Mouse (Mus musculus) myocyte (in vitro differentiated cells): ENCODE measurements around the gene Zbtb20.

Experiments used
- E2F4 ChIP-seq: IDR thresholded peaks from one replicate; pipeline ENCODE4 v1.6.1; 2011; ENCODE audit warnings: mild to moderate bottlenecking, control low read depth, moderate library complexity; ENCODE audit not compliant: insufficient read depth
- MAX ChIP-seq: IDR thresholded peaks from one replicate; pipeline ENCODE4 v1.6.1; 2011; ENCODE audit warnings: low read depth, mild to moderate bottlenecking, control low read depth
- MYOD1 ChIP-seq, 3 experiments: IDR thresholded peaks; one replicate each; pipeline ENCODE4 v1.6.1; 2011; ENCODE audit warnings: control low read depth in 2 of 3, low read depth in 2 of 3, mild to moderate bottlenecking in 2 of 3, moderate library complexity in 1 of 3; ENCODE audit not compliant: insufficient read length in 2 of 3, control insufficient read depth in 1 of 3
- POLR2A ChIP-seq: IDR thresholded peaks from one replicate; pipeline ENCODE4 v1.6.1; 2011; ENCODE audit warnings: low read depth, mild to moderate bottlenecking, control low read depth, moderate library complexity; ENCODE audit not compliant: insufficient read length
- SRF ChIP-seq: IDR thresholded peaks from one replicate; pipeline ENCODE4 v1.6.1; 2011; ENCODE audit warnings: low read depth; ENCODE audit not compliant: control insufficient read depth, insufficient read length

DNA sequence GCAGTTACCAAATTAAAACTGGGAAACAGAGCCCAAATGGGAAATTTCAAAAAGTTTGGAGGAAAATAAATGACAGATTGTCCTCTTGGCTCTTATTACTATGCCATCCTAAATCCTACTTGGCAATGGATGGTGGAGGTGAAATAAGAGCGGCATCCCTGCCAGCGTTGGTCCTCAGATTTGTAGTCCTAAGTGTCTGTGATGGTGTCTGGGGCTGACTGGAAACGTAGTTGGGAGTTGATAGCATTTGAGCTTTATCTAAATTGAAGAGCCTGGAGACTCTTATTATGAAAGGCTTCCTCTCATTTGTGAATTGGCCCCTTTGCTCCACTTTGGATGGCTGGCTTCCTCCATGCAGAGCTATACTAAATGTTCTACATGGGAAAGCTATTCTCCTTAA lies 483.9 kb downstream of the Zbtb20 start:
- TF ChIP-seq MYOD1 (IDR thresholded peaks at IDR 0.05; ENCODE audit: control insufficient read depth in 1 of 3, insufficient read length in 2 of 3, low read depth in 2 of 3) (no peak), POLR2A (no peak), E2F4 (no peak), SRF (no peak), MAX (no peak)
